Mouse (Mus musculus): ENCODE results near the gene Tbrg4. TPM values are rescaled to one million over a fixed set of nuclear protein-coding genes. Genes with fewer than 3 reads are reported as not detected.

Gene Tbrg4
- polyA plus RNA-seq, 1 experiment from 2014 or later, result 33.4 TPM

DNA sequence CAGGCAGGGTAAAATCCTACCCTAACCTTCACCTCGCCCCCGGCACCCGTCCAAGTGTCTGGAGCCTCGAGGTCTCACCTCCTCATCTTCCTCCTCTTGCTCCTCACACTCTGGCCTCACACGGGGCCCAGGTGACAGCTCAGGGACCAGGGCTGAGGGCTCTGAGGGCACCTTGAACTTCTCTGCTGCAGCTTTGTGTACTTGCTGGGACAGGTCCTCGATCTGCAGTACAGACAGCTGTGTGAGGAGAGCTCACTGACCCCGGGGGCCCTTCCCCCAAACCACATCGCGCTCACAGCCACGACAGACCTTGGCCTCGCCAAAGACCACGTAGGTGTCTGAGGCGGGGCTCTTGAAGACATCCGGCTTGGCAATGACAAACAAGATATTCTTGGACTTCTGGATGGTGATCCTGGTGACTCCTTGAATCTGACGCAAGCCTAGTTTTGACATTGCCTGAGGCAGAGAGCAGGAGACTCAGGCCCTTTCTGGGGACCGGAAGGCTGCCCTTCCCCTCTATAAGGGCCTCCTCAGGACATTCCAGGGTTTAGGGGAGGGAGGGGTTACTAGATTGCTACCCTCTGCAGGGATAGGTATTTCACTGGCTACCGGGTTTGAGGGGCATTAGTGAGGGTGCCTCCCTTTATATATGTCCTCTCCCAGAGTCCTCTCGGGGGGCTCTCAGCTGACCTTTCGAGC lies 27.5 kb downstream of the Tbrg4 start:
- H3K27ac ChIP-seq (ENCODE audit: low read depth, low read length), result peak overlapping the region; percentile 78
- peaks cover 39% of the 10 kb centered on the region for H3K36me3 ChIP-seq (ENCODE audit: control insufficient read depth, insufficient read depth, low read length)
- H3K4me3 ChIP-seq (ENCODE audit: low read depth, low read length), result 0 out of 2 replicates have a peak overlapping the region, but pooled peaks have one; percentile 18
- ATAC-seq (ENCODE audit: low read depth), result peak; percentile 3; the same call in 1 of the 2 replicates
- H3K4me1 ChIP-seq (ENCODE audit: control insufficient read depth, insufficient read depth, low read length), result peaks cover 38% of the 10 kb centered on the region
- no peaks in the 10 kb centered on the region for H3K27me3 ChIP-seq (ENCODE audit: control insufficient read depth, insufficient read depth, low read length)
- H3K4me2 ChIP-seq (ENCODE audit: low read depth, low read length), result peak overlapping the region; percentile 50
- H3K9ac ChIP-seq (replicated peaks; ENCODE audit: low read depth, low read length), result peak overlapping the region; percentile 52
- WGBS, result 61% methylated on average over 19 of the region's 19 CpGs
- H3K9me3 ChIP-seq (ENCODE audit: control insufficient read depth, low read length), result no peaks in the 10 kb centered on the region

DNA sequence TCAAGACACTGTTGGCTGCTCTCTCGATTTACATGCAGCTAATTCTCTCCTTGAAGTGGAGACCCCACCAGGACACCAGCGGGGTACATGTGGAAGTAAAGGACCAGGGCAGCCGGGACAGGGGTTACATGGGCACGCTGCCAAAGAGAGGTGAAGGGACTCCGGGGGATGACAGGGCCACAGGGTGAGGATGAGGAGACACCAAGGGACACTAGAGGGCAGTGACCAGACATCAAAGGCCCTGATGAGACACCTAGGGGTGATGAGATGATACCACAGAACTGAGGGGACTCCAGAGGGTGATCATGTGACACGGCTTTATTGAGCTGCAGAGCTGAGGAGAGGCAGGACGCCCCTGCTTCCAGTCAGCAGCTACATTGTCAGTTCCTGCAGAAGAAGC lies 28.3 kb downstream of the Tbrg4 start:
- Histone ChIP-seq H3K9ac (replicated peaks; ENCODE audit: low read depth, low read length) (no peak overlapping the region), H3K4me3 (ENCODE audit: low read depth, low read length) (no peak overlapping the region), H3K27me3 (ENCODE audit: control insufficient read depth, insufficient read depth, low read length) (no peaks in the 10 kb centered on the region), H3K4me1 (ENCODE audit: control insufficient read depth, insufficient read depth, low read length) (peaks cover 31% of the 10 kb centered on the region), H3K4me2 (ENCODE audit: low read depth, low read length) (no peak overlapping the region), H3K27ac (ENCODE audit: low read depth, low read length) (peak overlapping the region; percentile 78), H3K36me3 (ENCODE audit: control insufficient read depth, insufficient read depth, low read length) (peaks cover 38% of the 10 kb centered on the region), H3K9me3 (ENCODE audit: control insufficient read depth, low read length) (no peaks in the 10 kb centered on the region)
- WGBS, result 61% methylated on average over 7 of the region's 7 CpGs
- ATAC-seq (ENCODE audit: low read depth), result 0 out of 2 replicates have a peak, but pooled peaks have one; percentile 0

- 92% methylated on average over 3 of the region's 3 CpGs for WGBS
- no peak for ATAC-seq (ENCODE audit: low read depth)
- H3K4me1 ChIP-seq (ENCODE audit: control insufficient read depth, insufficient read depth, low read length), result peaks cover 27% of the 10 kb centered on the region
- H3K36me3 ChIP-seq (ENCODE audit: control insufficient read depth, insufficient read depth, low read length), result peaks cover 39% of the 10 kb centered on the region
- H3K27me3 ChIP-seq (ENCODE audit: control insufficient read depth, insufficient read depth, low read length), result no peaks in the 10 kb centered on the region
- H3K9ac ChIP-seq (replicated peaks; ENCODE audit: low read depth, low read length), result no peak overlapping the region
- no peak overlapping the region for H3K4me3 ChIP-seq (ENCODE audit: low read depth, low read length)
- H3K9me3 ChIP-seq (ENCODE audit: control insufficient read depth, low read length), result no peaks in the 10 kb centered on the region
- H3K4me2 ChIP-seq (ENCODE audit: low read depth, low read length), result no peak overlapping the region
- no peak overlapping the region for H3K27ac ChIP-seq (ENCODE audit: low read depth, low read length)
Measured at GRCm38 (mm10) chr11:6596616-6597015, 29.3 kb downstream of the Tbrg4 start.

GRCm38 (mm10) chr11:6596205-6596604 lies 29.7 kb downstream of the Tbrg4 start:
- H3K4me3 ChIP-seq (ENCODE audit: low read depth, low read length), result no peak overlapping the region
- peaks cover 37% of the 10 kb centered on the region for H3K36me3 ChIP-seq (ENCODE audit: control insufficient read depth, insufficient read depth, low read length)
- 97% methylated on average over 6 of the region's 6 CpGs for WGBS
- ATAC-seq (ENCODE audit: low read depth), result no peak
- H3K9ac ChIP-seq (replicated peaks; ENCODE audit: low read depth, low read length), result no peak overlapping the region
- no peaks in the 10 kb centered on the region for H3K27me3 ChIP-seq (ENCODE audit: control insufficient read depth, insufficient read depth, low read length)
- no peaks in the 10 kb centered on the region for H3K9me3 ChIP-seq (ENCODE audit: control insufficient read depth, low read length)
- no peak overlapping the region for H3K4me2 ChIP-seq (ENCODE audit: low read depth, low read length)
- H3K4me1 ChIP-seq (ENCODE audit: control insufficient read depth, insufficient read depth, low read length), result peaks cover 27% of the 10 kb centered on the region
- no peak overlapping the region for H3K27ac ChIP-seq (ENCODE audit: low read depth, low read length)

DNA sequence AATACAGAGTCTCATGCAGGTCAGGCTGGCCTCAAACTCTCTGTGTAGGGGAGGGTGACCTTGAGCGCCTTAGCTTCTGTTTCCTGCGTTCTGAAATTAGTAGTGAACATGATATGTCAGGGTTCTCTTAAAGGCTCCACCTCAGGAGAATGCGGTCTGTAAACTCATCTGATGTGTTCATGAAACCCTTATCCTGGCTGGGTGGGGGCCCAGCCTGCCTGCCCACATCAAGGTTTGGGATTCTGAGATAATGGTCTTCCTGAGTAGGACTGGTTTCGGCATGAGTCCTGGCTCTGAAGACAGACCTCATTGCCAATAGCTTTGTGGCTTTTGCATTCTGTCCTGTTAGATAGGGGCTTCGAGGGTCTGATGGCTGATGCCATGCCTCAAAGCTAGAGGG lies 30.5 kb downstream of the Tbrg4 start:
- H3K27me3 ChIP-seq (ENCODE audit: control insufficient read depth, insufficient read depth, low read length), result no peaks in the 10 kb centered on the region
- no peak overlapping the region for H3K9ac ChIP-seq (replicated peaks; ENCODE audit: low read depth, low read length)
- 96% methylated on average over 5 of the region's 5 CpGs for WGBS
- no peak overlapping the region for H3K27ac ChIP-seq (ENCODE audit: low read depth, low read length)
- no peaks in the 10 kb centered on the region for H3K9me3 ChIP-seq (ENCODE audit: control insufficient read depth, low read length)
- peaks cover 32% of the 10 kb centered on the region for H3K36me3 ChIP-seq (ENCODE audit: control insufficient read depth, insufficient read depth, low read length)
- no peak overlapping the region for H3K4me3 ChIP-seq (ENCODE audit: low read depth, low read length)
- H3K4me1 ChIP-seq (ENCODE audit: control insufficient read depth, insufficient read depth, low read length), result peaks cover 25% of the 10 kb centered on the region
- H3K4me2 ChIP-seq (ENCODE audit: low read depth, low read length), result no peak overlapping the region
- no peak for ATAC-seq (ENCODE audit: low read depth)

DNA sequence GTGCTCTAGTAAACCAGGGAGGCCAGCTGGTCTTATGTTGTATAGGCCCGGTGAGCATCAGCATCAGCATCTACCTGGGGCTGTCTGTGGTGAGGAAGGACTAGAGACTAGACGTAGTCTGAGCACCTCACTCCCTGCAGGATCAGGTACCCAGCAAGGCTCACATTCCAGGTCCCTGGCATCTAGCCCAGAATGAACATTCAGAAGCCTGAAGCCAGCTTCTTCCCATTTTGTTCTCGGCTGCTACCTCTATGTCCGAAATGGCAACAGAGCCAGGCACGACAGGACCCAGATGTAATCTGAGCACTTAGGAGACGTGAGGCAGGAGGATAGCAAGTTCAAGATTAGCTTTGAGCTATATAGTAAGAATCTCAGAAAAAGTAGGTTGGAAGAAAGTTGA lies 31.0 kb downstream of the Tbrg4 start:
- Histone ChIP-seq H3K4me3 (ENCODE audit: low read depth, low read length) (no peak overlapping the region), H3K36me3 (ENCODE audit: control insufficient read depth, insufficient read depth, low read length) (peaks cover 32% of the 10 kb centered on the region), H3K9ac (replicated peaks; ENCODE audit: low read depth, low read length) (no peak overlapping the region), H3K27ac (ENCODE audit: low read depth, low read length) (no peak overlapping the region), H3K27me3 (ENCODE audit: control insufficient read depth, insufficient read depth, low read length) (no peaks in the 10 kb centered on the region), H3K4me2 (ENCODE audit: low read depth, low read length) (no peak overlapping the region), H3K4me1 (ENCODE audit: control insufficient read depth, insufficient read depth, low read length) (peaks cover 20% of the 10 kb centered on the region), H3K9me3 (ENCODE audit: control insufficient read depth, low read length) (no peaks in the 10 kb centered on the region)
- ATAC-seq (ENCODE audit: low read depth), result no peak
- 90% methylated on average over 6 of the region's 6 CpGs for WGBS

GRCm38 (mm10) chr11:6593406-6593805 lies 32.5 kb downstream of the Tbrg4 start:
- no peaks in the 10 kb centered on the region for H3K9me3 ChIP-seq (ENCODE audit: control insufficient read depth, low read length)
- no peaks in the 10 kb centered on the region for H3K27me3 ChIP-seq (ENCODE audit: control insufficient read depth, insufficient read depth, low read length)
- peaks cover 41% of the 10 kb centered on the region for H3K36me3 ChIP-seq (ENCODE audit: control insufficient read depth, insufficient read depth, low read length)
- no peak overlapping the region for H3K9ac ChIP-seq (replicated peaks; ENCODE audit: low read depth, low read length)
- H3K4me2 ChIP-seq (ENCODE audit: low read depth, low read length), result no peak overlapping the region
- no peak overlapping the region for H3K27ac ChIP-seq (ENCODE audit: low read depth, low read length)
- peaks cover 5% of the 10 kb centered on the region; the same call in 1 of the 2 replicates for H3K4me1 ChIP-seq (ENCODE audit: control insufficient read depth, insufficient read depth, low read length)
- H3K4me3 ChIP-seq (ENCODE audit: low read depth, low read length), result no peak overlapping the region
- 73% methylated on average over 11 of the region's 11 CpGs for WGBS
- no peak for ATAC-seq (ENCODE audit: low read depth)

- H3K4me1 ChIP-seq (ENCODE audit: control insufficient read depth, insufficient read depth, low read length), result no peaks in the 10 kb centered on the region
- WGBS, result 82% methylated on average over 10 of the region's 10 CpGs
- H3K9ac ChIP-seq (replicated peaks; ENCODE audit: low read depth, low read length), result no peak overlapping the region
- no peak overlapping the region for H3K27ac ChIP-seq (ENCODE audit: low read depth, low read length)
- peaks cover 35% of the 10 kb centered on the region for H3K36me3 ChIP-seq (ENCODE audit: control insufficient read depth, insufficient read depth, low read length)
- ATAC-seq (ENCODE audit: low read depth), result no peak
- H3K4me2 ChIP-seq (ENCODE audit: low read depth, low read length), result no peak overlapping the region
- H3K27me3 ChIP-seq (ENCODE audit: control insufficient read depth, insufficient read depth, low read length), result no peaks in the 10 kb centered on the region
- H3K4me3 ChIP-seq (ENCODE audit: low read depth, low read length), result no peak overlapping the region
- no peaks in the 10 kb centered on the region for H3K9me3 ChIP-seq (ENCODE audit: control insufficient read depth, low read length)
Measured at GRCm38 (mm10) chr11:6590933-6591675, 34.8 kb downstream of the Tbrg4 start.

DNA sequence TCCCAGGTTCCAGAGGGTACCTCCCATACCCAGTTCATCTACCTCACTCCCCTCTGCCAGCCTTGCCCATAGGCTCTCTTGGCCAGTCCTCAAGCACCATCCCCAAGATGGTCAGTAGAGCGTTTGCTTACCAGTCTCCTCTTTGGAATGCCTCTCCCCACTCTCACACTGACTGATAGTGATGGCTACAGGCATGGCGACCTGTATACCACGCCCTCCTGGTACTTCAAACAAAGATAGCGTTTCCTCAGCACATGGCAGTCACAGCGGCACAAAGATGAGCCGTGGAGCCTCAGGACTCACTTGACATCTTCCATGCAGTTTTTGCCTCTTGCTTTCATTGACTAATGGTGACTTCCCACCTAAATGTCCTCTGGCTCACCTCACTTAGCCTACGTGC lies 36.0 kb downstream of the Tbrg4 start:
- peaks cover 38% of the 10 kb centered on the region for H3K36me3 ChIP-seq (ENCODE audit: control insufficient read depth, insufficient read depth, low read length)
- no peak overlapping the region for H3K27ac ChIP-seq (ENCODE audit: low read depth, low read length)
- no peaks in the 10 kb centered on the region for H3K9me3 ChIP-seq (ENCODE audit: control insufficient read depth, low read length)
- H3K27me3 ChIP-seq (ENCODE audit: control insufficient read depth, insufficient read depth, low read length), result no peaks in the 10 kb centered on the region
- H3K4me3 ChIP-seq (ENCODE audit: low read depth, low read length), result no peak overlapping the region
- H3K4me2 ChIP-seq (ENCODE audit: low read depth, low read length), result no peak overlapping the region
- no peak for ATAC-seq (ENCODE audit: low read depth)
- 92% methylated on average over 7 of the region's 7 CpGs for WGBS
- no peak overlapping the region for H3K9ac ChIP-seq (replicated peaks; ENCODE audit: low read depth, low read length)
- no peaks in the 10 kb centered on the region for H3K4me1 ChIP-seq (ENCODE audit: control insufficient read depth, insufficient read depth, low read length)
